Mouse (Mus musculus): ENCODE results near the gene Utp20. TPM values are rescaled to one million over a fixed set of nuclear protein-coding genes. Genes with fewer than 3 reads are reported as not detected.

Utp20 gene
- polyA plus RNA-seq, 1 experiment from 2014 or later = 20.0 TPM

DNA sequence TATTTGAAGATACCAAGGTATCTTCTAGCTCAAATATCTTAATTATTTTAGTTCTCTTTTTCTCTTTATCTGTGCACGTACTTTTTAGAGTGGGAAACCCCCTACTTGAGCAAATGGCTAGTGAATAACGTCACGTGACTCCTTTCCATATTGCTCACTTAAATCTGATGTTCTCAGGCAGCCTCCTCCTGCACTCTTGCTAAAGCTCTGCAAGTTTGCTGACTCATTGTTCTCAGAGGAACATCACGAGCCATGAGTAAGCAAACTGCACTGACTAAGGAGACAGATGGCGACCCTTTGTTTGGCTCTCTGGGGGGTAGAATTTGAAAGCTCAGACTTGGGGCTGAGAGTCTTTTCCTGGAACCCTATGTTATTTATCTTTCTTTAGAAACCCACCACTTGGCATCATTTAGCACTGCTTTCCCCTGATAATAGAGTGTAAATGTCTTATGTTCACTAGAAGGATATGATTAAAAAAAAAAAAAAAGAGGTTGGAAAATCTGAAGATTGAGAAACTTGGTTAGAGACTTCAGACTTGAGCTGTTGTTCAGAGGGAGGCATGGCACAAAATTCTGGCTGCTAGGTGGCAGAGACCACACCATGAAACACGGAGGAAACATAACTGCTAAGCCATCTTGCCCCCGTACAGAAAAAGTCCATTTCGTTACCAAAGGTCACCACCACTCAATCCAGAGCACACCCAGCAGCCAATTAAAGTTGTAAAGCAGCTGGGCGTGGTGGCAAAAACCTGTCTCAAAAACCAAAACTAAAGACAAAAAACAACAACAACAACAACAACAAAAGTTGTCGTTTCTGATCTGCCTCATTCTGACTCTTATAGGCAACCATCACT lies 117.7 kb downstream of the Utp20 start:
- Histone ChIP-seq H3K4me3 (no peak overlapping the region), H3K27ac (no peak overlapping the region), H3K36me3 (no peaks in the 10 kb centered on the region), H3K4me2 (replicated peaks) (no peak overlapping the region), H3K9ac (no peak overlapping the region), H3K4me1 (no peaks in the 10 kb centered on the region), H3K27me3 (no peaks in the 10 kb centered on the region), H3K9me3 (replicated peaks) (no peaks in the 10 kb centered on the region)
- no peak for ATAC-seq (ENCODE audit: low FRiP score)
- WGBS = 64% methylated on average over 10 of the region's 10 CpGs

GRCm38 (mm10) chr10:88700938-88701337 lies 125.7 kb downstream of the Utp20 start:
- Histone ChIP-seq H3K4me3 (no peak overlapping the region), H3K9me3 (replicated peaks) (no peaks in the 10 kb centered on the region), H3K27me3 (no peaks in the 10 kb centered on the region), H3K4me1 (no peaks in the 10 kb centered on the region), H3K9ac (no peak overlapping the region), H3K4me2 (replicated peaks) (no peak overlapping the region), H3K27ac (no peak overlapping the region), H3K36me3 (no peaks in the 10 kb centered on the region)
- 71% methylated on average over 6 of the region's 6 CpGs for WGBS
- ATAC-seq (ENCODE audit: low FRiP score) = no peak

Other genes with a start within 250 kb of the Utp20 start
- 12.1 and 16.9 TPM in 2 replicates for gene Mybpc1, start 221.7 kb downstream of the Utp20 start, polyA plus RNA-seq (2016; fragmentation: Nextera tagmentation; extraction: Ambion mirVana)
- not detected in 2 replicates for gene Spic, start 141.8 kb downstream of the Utp20 start, polyA plus RNA-seq (2016; fragmentation: Nextera tagmentation; extraction: Ambion mirVana)
- gene Arl1, start 95.9 kb downstream of the Utp20 start, polyA plus RNA-seq (2016; fragmentation: Nextera tagmentation; extraction: Ambion mirVana) = 144 and 149 TPM in 2 replicates
- 0.04 TPM in 2 replicates for gene Slc5a8, start 59.2 kb upstream of the Utp20 start, polyA plus RNA-seq (2016; fragmentation: Nextera tagmentation; extraction: Ambion mirVana)

Data from hindbrain, embryonic 12.5 days (tissue).